ENCODE assay signal across 8 mouse cellular contexts in the genomic region with DNA sequence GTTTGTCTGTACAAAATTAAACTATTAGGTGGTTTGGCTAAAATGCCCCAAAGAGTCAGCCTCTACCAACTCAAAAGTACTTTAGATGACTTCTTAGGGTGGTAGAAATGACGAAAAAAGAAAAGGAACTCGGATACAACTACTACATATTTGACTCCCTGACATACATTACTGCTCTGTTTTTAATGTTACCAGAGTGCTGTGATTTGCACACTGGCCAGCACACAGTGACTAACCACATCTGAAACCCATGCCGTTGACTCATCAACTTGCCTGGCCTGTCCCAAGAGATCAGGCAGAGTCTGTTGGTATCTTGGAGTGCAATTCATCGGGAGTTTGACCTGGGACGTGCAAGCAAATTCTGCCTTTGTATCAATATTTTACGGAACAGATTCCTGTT. TPM values are rescaled to one million over a fixed set of nuclear protein-coding genes. Genes with fewer than 3 reads are reported as not detected.
A peak's percentile ranks its signal among the peaks of the same experiment; 100 is the strongest.
DNase-seq lines count a peak whose midpoint lies in the region; ATAC-seq lines count a peak whose summit lies in the region.

No protein-coding gene starts in this region.

- peak overlapping the region; percentile 100 for H3K27ac ChIP-seq in forebrain, embryonic 13.5 days
- H3K27ac ChIP-seq in hindbrain, embryonic 14.5 days, result peak overlapping the region; percentile 100
- peak overlapping the region; percentile 100 for H3K27ac ChIP-seq in liver, embryonic 12.5 days

- 28% methylated on average over 6 of the region's 6 CpGs for WGBS in forebrain, embryonic 13.5 days
- WGBS in hindbrain, embryonic 14.5 days, result 23% methylated on average over 6 of the region's 6 CpGs
- WGBS in liver, embryonic 12.5 days (ENCODE audit: insufficient replicate concordance), result 19% methylated on average over 6 of the region's 6 CpGs

- H3K4me3 ChIP-seq in forebrain, embryonic 13.5 days, result peak overlapping the region; percentile 94
- H3K4me3 ChIP-seq in hindbrain, embryonic 14.5 days (replicated peaks; ENCODE audit: low read length), result peak overlapping the region; percentile 95
- peak overlapping the region; percentile 89 for H3K4me3 ChIP-seq in liver, embryonic 12.5 days

- peak overlapping the region; percentile 100 for H3K9ac ChIP-seq in forebrain, embryonic 13.5 days
- H3K9ac ChIP-seq in hindbrain, embryonic 14.5 days, result peak overlapping the region; percentile 100
- peak overlapping the region; percentile 78 for H3K9ac ChIP-seq in liver, embryonic 12.5 days

- no peak for ATAC-seq in forebrain, embryonic 13.5 days
- no peak for ATAC-seq in hindbrain, embryonic 14.5 days (ENCODE audit: low FRiP score)
- ATAC-seq in liver, embryonic 12.5 days, result no peak

- no peaks in the 10 kb centered on the region for H3K27me3 ChIP-seq in forebrain, embryonic 13.5 days
- no peaks in the 10 kb centered on the region for H3K27me3 ChIP-seq in hindbrain, embryonic 14.5 days (ENCODE audit: control insufficient read depth, insufficient read depth, low read length)
- no peaks in the 10 kb centered on the region for H3K27me3 ChIP-seq in liver, embryonic 12.5 days (replicated peaks)

- peaks cover 3% of the 10 kb centered on the region for H3K36me3 ChIP-seq in forebrain, embryonic 13.5 days (ENCODE audit: poor library complexity, severe bottlenecking)
- H3K36me3 ChIP-seq in hindbrain, embryonic 14.5 days (replicated peaks; ENCODE audit: control insufficient read depth, insufficient read depth), result peaks cover 3% of the 10 kb centered on the region; the same call in 1 of the 2 replicates
- peaks cover 10% of the 10 kb centered on the region for H3K36me3 ChIP-seq in liver, embryonic 12.5 days

- H3K4me2 ChIP-seq in forebrain, embryonic 13.5 days, result peak overlapping the region; percentile 72
- peak overlapping the region; percentile 82 for H3K4me2 ChIP-seq in hindbrain, embryonic 14.5 days (replicated peaks)
- H3K4me2 ChIP-seq in liver, embryonic 12.5 days, result peak overlapping the region; percentile 82

- H3K9me3 ChIP-seq in forebrain, embryonic 13.5 days (replicated peaks), result no peaks in the 10 kb centered on the region
- no peaks in the 10 kb centered on the region for H3K9me3 ChIP-seq in hindbrain, embryonic 14.5 days (ENCODE audit: control insufficient read depth, low read length)
- no peaks in the 10 kb centered on the region for H3K9me3 ChIP-seq in liver, embryonic 12.5 days (replicated peaks)

- H3K4me1 ChIP-seq in forebrain, embryonic 13.5 days, result peaks cover 16% of the 10 kb centered on the region
- H3K4me1 ChIP-seq in hindbrain, embryonic 14.5 days (replicated peaks; ENCODE audit: control insufficient read depth, insufficient read depth, low read length), result peaks cover 18% of the 10 kb centered on the region
- H3K4me1 ChIP-seq in liver, embryonic 12.5 days, result peaks cover 23% of the 10 kb centered on the region

- peak; percentile 36 for DNase-seq in cerebellum, adult 11-12 months
- DNase-seq in cerebellum, adult 9-10 months, result no peak
- peak; percentile 68 for DNase-seq in adrenal gland, postnatal 14 days
- no peak for DNase-seq in hindbrain, embryonic 14.5 days (ENCODE audit: low spot score)
- peak; percentile 34 for DNase-seq in neural tube, embryonic 10.5 days (ENCODE audit: extremely low spot score, low spot score)
- no peak for DNase-seq in frontal cortex, postnatal 25 days (ENCODE audit: low spot score in 2 of 2)

RNA-seq across cellular contexts. Expression of a gene that starts 0.4 kb away (rescaled TPM):
- 39.4 and 40.6 TPM in 2 replicates for total RNA-seq in adrenal gland, postnatal 14 days (2021)
- 62.5 and 69.4 TPM in 2 replicates for polyA plus RNA-seq in forebrain, embryonic 13.5 days (2015; fragmentation: Nextera tagmentation; extraction: Ambion mirVana)
- polyA plus RNA-seq in hindbrain, embryonic 14.5 days (2014; fragmentation: Nextera tagmentation; extraction: Ambion mirVana), result 50.1 and 57.8 TPM in 2 replicates
- polyA plus RNA-seq in liver, embryonic 12.5 days (2016; fragmentation: Nextera tagmentation; extraction: Ambion mirVana), result 28.0 and 29.3 TPM in 2 replicates

Comparison
In these comparisons a context has a peak if more than half of its experiments do, and no peak if none do; other contexts are left out.
1. DNase-seq: peak in cerebellum, adult 11-12 months (single experiment), adrenal gland, postnatal 14 days (single experiment) and neural tube, embryonic 10.5 days (single experiment); none in cerebellum, adult 9-10 months (single experiment), hindbrain, embryonic 14.5 days (single experiment) and frontal cortex, postnatal 25 days (0 of 2).
2. Peak in every context shown above with its lines, with median percentiles within 50 percentile points of each other: H3K27ac ChIP-seq, H3K4me2 ChIP-seq, H3K4me3 ChIP-seq and H3K9ac ChIP-seq.